Mouse (Mus musculus): Measurements from ENCODE around the gene Spata5.
"Not testable (repeated sequence)": the region's sequence is repeated elsewhere in the genome, so short reads cannot be mapped to it uniquely, and the experiment has no call there.

Gene Spata5

GRCm38 (mm10) chr3:37487639-37488038 lies 67.9 kb downstream of the Spata5 start:
- in situ Hi-C loops (cut with MboI; ENCODE audit: low pct_unique_long_range_greater_than_20kb in 1 of 2, low sequenced_read_pairs in 2 of 2, unreplicated experiment in 1 of 2): no loop called here

DNA sequence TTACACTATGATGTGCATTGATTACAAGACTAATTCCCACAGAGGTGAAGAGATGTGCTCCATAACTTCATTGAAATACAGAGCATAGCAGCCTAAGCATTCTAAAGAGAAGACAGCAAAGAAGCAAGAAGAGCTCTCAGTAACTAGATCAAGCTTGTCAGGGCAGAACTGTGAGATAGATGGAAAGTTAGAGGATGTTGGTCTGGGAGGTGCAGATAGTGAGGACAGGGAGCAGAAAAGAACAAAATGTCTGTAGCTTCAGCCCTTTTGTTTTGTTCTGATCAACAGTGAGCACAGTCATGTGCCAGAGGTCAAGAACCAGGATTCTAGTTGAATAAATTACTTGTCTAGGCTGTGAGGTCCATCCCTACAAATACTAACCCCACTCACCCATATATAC lies 68.5 kb downstream of the Spata5 start:
- in situ Hi-C loops (cut with MboI; ENCODE audit: low pct_unique_long_range_greater_than_20kb in 1 of 2, low sequenced_read_pairs in 2 of 2, unreplicated experiment in 1 of 2): no loop called here

GRCm38 (mm10) chr3:37490025-37490424 lies 70.3 kb downstream of the Spata5 start:
- in situ Hi-C loops (cut with MboI; ENCODE audit: low pct_unique_long_range_greater_than_20kb in 1 of 2, low sequenced_read_pairs in 2 of 2, unreplicated experiment in 1 of 2): no loop called here

GRCm38 (mm10) chr3:37500939-37501338 lies 81.2 kb downstream of the Spata5 start:
- in situ Hi-C loops (cut with MboI; ENCODE audit: low pct_unique_long_range_greater_than_20kb in 1 of 2, low sequenced_read_pairs in 2 of 2, unreplicated experiment in 1 of 2): no loop called here

- in situ Hi-C loops (cut with MboI; ENCODE audit: low pct_unique_long_range_greater_than_20kb in 1 of 2, low sequenced_read_pairs in 2 of 2, unreplicated experiment in 1 of 2): no loop called here
Observed at GRCm38 (mm10) chr3:37502552-37502951, 82.9 kb downstream of the Spata5 start.

GRCm38 (mm10) chr3:37503846-37504245 lies 84.2 kb downstream of the Spata5 start:
- in situ Hi-C loops (cut with MboI; ENCODE audit: low pct_unique_long_range_greater_than_20kb in 1 of 2, low sequenced_read_pairs in 2 of 2, unreplicated experiment in 1 of 2): no loop called here

- in situ Hi-C loops (cut with MboI; ENCODE audit: low pct_unique_long_range_greater_than_20kb in 1 of 2, low sequenced_read_pairs in 2 of 2, unreplicated experiment in 1 of 2): no loop called here
Observed at GRCm38 (mm10) chr3:37510055-37511032, 90.6 kb downstream of the Spata5 start.

DNA sequence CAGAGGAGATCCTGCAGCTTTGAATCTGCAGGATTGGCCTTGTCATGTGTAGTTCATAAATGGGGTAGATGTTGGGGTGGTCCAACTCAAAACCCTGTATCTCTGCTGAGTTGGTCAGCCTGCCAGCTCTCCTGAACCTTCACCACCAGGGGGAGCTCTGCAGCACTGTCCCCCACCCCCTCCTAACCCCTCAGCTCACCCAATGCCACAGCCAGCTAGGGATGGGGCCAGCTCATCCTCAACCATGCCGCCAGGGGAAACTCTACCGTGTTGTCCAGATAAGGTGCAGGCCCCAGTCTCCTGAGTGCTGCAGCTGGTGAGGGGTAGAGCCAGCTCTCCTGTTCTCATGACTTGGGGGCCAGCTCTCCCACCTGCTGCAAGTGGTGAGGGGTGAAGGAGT lies 95.8 kb downstream of the Spata5 start:
- in situ Hi-C loops (cut with MboI; ENCODE audit: low pct_unique_long_range_greater_than_20kb in 1 of 2, low sequenced_read_pairs in 2 of 2, unreplicated experiment in 1 of 2): no loop called here

GRCm38 (mm10) chr3:37516379-37516778 lies 96.7 kb downstream of the Spata5 start:
- in situ Hi-C loops (cut with MboI; ENCODE audit: low pct_unique_long_range_greater_than_20kb in 1 of 2, low sequenced_read_pairs in 2 of 2, unreplicated experiment in 1 of 2): no loop called here

DNA sequence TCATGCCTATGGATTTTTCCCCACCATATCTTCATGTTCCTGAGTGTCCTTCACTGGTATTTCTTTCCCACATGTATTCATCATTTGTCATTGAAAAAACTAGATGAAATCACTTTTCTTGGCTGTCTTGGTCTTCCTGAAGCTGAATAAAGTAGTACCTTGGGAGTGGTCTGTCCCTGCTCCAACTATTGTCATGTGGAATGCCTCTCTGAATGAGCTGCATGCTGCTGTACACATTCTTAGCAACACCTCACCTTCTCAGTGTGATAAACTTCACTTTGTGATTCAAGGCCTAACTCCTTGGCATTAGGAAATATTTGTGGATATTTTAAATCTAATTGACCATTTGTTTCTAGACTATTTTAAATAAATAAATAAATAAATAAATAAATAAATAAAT lies 98.9 kb downstream of the Spata5 start:
- in situ Hi-C loops (cut with MboI; ENCODE audit: low pct_unique_long_range_greater_than_20kb in 1 of 2, low sequenced_read_pairs in 2 of 2, unreplicated experiment in 1 of 2): no loop called here

DNA sequence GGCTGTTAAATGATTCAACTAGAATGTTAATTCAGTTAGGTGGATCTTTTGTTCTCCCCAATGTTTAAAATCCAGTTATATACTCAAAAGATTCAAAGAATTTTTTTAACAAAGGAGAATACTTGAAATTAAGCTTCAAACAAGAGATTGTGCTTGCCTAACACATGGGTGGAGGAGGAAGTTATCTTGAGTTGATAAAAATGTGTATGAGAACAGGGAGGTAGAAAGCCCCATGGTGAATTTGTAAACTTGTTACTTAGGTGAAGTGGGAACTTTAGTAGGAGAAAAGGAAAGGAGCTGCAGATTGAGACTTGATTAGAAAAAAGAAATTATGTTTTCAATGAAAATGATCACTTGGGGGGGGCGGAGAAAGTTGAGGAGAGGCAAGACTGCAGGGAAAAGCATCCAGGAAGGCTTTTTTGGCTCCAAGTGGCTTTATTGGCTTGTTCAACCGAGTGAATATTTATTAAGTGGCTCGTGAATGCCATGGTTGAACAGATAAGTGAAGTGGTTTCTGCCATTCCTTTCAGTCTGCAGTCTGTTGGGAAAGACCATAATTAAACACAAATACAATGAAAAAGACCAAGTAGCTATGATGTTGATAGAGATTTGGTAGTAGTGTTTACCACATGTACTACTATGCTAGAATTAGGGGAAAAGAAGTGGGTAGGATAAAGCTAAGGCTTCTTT lies 100.8 kb downstream of the Spata5 start:
- in situ Hi-C loops (cut with MboI; ENCODE audit: low pct_unique_long_range_greater_than_20kb in 1 of 2, low sequenced_read_pairs in 2 of 2, unreplicated experiment in 1 of 2): no loop called here

DNA sequence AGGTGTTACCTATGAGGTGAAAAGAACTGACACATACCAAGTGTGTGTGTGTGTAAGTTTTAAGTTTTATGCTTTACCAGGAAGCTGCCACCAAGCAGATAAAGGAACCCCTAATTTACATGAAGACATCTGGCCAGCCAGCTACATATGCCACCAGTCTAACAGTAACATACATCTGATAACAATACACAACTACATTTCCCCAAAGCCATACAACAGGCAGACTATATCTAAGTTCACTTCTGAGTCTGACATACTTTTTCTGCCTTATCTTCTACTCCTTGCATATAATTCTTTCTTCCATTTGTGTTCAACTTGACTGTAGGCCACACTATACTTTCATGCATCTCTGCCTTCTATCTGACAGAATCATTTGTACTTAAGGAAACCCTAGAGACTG lies 112.4 kb downstream of the Spata5 start:
- in situ Hi-C loops (cut with MboI; ENCODE audit: low pct_unique_long_range_greater_than_20kb in 1 of 2, low sequenced_read_pairs in 2 of 2, unreplicated experiment in 1 of 2): no loop called here

DNA sequence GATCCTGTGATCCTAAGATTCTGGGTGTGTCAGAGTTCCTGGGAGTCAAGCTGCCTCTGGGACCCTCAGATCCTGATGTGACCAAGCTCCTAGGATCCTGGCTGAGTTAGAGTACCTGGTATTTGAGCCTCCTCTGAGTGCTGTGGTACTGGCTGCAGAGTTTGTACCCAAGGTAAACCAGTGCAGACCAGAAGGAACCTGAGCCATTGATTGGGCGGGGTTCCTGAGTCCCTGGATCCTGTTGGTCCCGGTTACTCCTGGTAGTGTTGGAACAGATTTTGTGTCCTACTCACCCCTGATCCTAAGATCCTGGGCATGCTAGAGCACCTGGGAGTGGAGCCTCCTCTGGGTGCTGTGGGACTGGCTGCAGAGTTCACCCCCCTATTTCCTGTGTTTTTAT lies 121.0 kb downstream of the Spata5 start:
- in situ Hi-C loops (cut with MboI; ENCODE audit: low pct_unique_long_range_greater_than_20kb in 1 of 2, low sequenced_read_pairs in 2 of 2, unreplicated experiment in 1 of 2): not testable (repeated sequence)

DNA sequence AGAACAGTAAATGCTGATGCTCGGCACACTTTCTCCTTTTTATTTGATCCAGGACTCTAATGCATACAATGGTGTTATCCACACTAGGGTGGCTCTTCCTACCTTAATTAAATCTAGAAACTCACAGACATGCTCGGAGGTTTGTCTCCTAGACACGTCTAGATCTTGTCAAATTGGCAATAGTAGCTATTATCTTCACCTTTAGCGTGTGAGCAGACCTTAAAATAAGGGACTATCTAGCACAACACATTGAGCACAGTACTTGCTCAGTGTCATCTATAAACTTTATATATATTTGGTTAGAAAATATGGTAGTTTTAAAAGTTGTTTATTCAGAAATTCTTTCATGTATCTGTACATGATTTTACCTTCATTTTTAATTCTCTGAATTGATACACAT lies 126.7 kb downstream of the Spata5 start:
- in situ Hi-C loops (cut with MboI; ENCODE audit: low pct_unique_long_range_greater_than_20kb in 1 of 2, low sequenced_read_pairs in 2 of 2, unreplicated experiment in 1 of 2): no loop called here

GRCm38 (mm10) chr3:37550190-37550589 lies 130.5 kb downstream of the Spata5 start:
- in situ Hi-C loops (cut with MboI; ENCODE audit: low pct_unique_long_range_greater_than_20kb in 1 of 2, low sequenced_read_pairs in 2 of 2, unreplicated experiment in 1 of 2): no loop called here

GRCm38 (mm10) chr3:37550594-37550993 lies 130.9 kb downstream of the Spata5 start:
- in situ Hi-C loops (cut with MboI; ENCODE audit: low pct_unique_long_range_greater_than_20kb in 1 of 2, low sequenced_read_pairs in 2 of 2, unreplicated experiment in 1 of 2): no loop called here

- in situ Hi-C loops (cut with MboI; ENCODE audit: low pct_unique_long_range_greater_than_20kb in 1 of 2, low sequenced_read_pairs in 2 of 2, unreplicated experiment in 1 of 2): no loop called here
Observed at GRCm38 (mm10) chr3:37551486-37551885, 131.8 kb downstream of the Spata5 start.

- in situ Hi-C loops (cut with MboI; ENCODE audit: low pct_unique_long_range_greater_than_20kb in 1 of 2, low sequenced_read_pairs in 2 of 2, unreplicated experiment in 1 of 2): no loop called here
Observed at GRCm38 (mm10) chr3:37552244-37552643, 132.5 kb downstream of the Spata5 start.

DNA sequence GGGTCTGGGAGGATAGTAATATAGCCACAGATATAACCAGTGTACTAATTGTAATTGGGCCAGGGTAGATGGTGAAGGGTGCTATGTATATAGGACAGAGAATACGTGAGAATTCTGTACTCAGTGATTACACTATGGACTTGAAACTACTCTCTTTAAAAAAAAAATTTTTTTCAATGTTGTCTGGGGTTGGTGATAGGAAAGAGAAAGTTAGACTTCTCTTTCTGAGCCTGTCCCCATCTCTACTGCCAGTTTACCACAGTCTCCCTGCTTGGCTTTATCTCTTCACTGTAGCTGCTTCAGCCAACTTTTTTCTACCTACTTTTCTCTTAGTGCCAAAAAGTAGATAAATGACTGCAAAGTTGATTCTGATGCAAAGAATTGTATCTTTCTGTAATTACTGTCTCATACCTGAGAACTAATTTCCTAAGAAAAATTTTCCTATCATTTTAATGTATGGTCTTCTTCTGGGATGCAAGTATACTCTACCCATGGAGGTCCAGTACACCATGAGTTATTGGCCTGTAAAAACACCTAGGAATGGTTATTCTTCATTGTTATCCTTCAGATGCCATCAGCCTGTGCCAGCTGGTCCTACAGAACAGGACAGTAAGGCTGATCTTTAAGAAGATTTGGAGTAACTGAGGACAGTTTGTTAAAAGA lies 133.8 kb downstream of the Spata5 start:
- in situ Hi-C loops (cut with MboI; ENCODE audit: low pct_unique_long_range_greater_than_20kb in 1 of 2, low sequenced_read_pairs in 2 of 2, unreplicated experiment in 1 of 2): no loop called here
